Mouse (Mus musculus) E14TG2a.4 (cell line): ENCODE measurements at regions not wholly inside any gene's neighbourhood (a gene's known extent, or its start where the extent isn't known, plus 50 kb on each side); places are given as distances from the start of the nearest gene placed in this dataset.

ENCODE experiments used
- CTCF ChIP-seq: conservative IDR thresholded peaks from 2 replicates; pipeline ENCODE4 v1.5.1; 2014; ENCODE audit warnings: low read length
- POU5F1 ChIP-seq: IDR thresholded peaks from 2 replicates; pipeline ENCODE4 v1.6.1; 2014; ENCODE audit warnings: low read length, borderline replicate concordance

DNA sequence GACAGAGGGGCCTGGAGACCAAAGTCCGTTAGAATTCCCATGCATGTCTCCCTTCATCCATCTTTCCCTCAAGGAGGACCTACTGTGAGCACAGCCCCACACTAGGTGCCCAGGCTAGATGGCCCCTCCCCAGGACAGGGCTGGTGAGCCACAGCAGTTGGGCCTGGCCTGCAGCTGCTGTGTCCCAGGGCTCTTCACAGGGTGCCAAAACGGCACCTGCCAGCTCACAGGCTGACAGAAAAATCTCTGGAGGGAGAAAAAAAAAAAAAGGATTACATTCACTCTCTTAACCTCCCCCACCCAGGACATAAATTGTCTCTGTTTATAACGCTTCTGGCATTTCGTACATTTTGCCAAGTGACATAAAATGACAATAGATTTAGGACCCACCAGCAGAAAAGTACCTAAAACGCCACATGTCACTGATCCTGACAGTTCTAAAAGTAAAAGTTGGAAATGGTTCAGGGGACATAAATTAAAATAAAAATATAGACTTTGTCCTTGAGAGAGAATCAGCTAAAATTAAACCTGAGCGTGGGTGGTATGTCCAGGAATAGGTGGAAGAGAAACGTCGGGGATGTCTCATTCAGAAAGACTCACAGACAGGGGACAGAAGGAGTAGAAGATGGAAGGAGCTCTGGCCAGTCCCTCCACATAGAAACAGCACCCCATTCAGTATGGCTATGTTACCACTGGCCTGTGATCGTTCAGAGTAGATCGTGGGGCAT, 212.5 kb downstream of the Cryba4 start:
- TF ChIP-seq POU5F1 (no peak), CTCF (no peak)
